Mouse (Mus musculus) midbrain, postnatal 0 days (tissue): ENCODE measurements around the gene Trappc2. TPM values are rescaled to one million over a fixed set of nuclear protein-coding genes. Genes with fewer than 3 reads are reported as not detected.

Source experiments
- ATAC-seq: fragments of 200-750 bp; cut with Nextera tagmentation; 2 replicates; pipeline ENCODE4 v1.8.0; 2017; ENCODE audit warnings: moderate number of reproducible peaks, mild to moderate bottlenecking, moderate TSS enrichment, moderate library complexity; ENCODE audit not compliant: low FRiP score
- DNase-seq: peaks from one replicate; pipeline ENCODE4 v3.0.0-alpha.2; 2015; ENCODE audit warnings: low spot score
- H3K27ac ChIP-seq: fragments of 300-500 bp; sonication (generic); 2 replicates; pipeline ENCODE4 v1.5.1; 2014; ENCODE audit warnings: low read depth, mild to moderate bottlenecking, low read length, mixed read lengths
- H3K27me3 ChIP-seq: fragments of 300-500 bp; sonication (generic); 2 replicates; pipeline ENCODE4 v1.6.1; 2014; ENCODE audit warnings: low read length, control low read depth, mixed read lengths; ENCODE audit not compliant: insufficient read depth
- H3K36me3 ChIP-seq: fragments of 300-500 bp; sonication (generic); 2 replicates; pipeline ENCODE4 v1.6.1; 2014; ENCODE audit warnings: low read length, control low read depth, mixed read lengths; ENCODE audit not compliant: insufficient read depth
- H3K4me1 ChIP-seq: fragments of 300-500 bp; sonication (generic); 2 replicates; pipeline ENCODE4 v1.6.1; 2014; ENCODE audit warnings: mild to moderate bottlenecking, control low read depth, antibody characterized with exemption, low read length, mixed read lengths; ENCODE audit not compliant: insufficient read depth
- H3K4me2 ChIP-seq: fragments of 300-500 bp; sonication (generic); 2 replicates; pipeline ENCODE4 v1.6.1; 2014; ENCODE audit warnings: low read depth, mild to moderate bottlenecking, low read length, mixed read lengths; ENCODE audit not compliant: poor library complexity, severe bottlenecking
- H3K4me3 ChIP-seq: fragments of 300-500 bp; sonication (generic); 2 replicates; pipeline ENCODE4 v1.5.1; 2014; ENCODE audit warnings: low read depth, mild to moderate bottlenecking, low read length, moderate library complexity
- H3K9ac ChIP-seq: fragments of 300-500 bp; sonication (generic); replicated peaks from 2 replicates; pipeline ENCODE4 v1.6.1; 2014; ENCODE audit warnings: mild to moderate bottlenecking, low read length, moderate library complexity, mixed read lengths; ENCODE audit not compliant: poor library complexity, severe bottlenecking
- H3K9me3 ChIP-seq: fragments of 300-500 bp; sonication (generic); 2 replicates; pipeline ENCODE4 v1.6.1; 2016; ENCODE audit warnings: low read length, control low read depth
- CTCF ChIP-seq: IDR thresholded peaks from 2 replicates; pipeline ENCODE4 v1.5.1; 2016; ENCODE audit warnings: antibody characterized with exemption, mild to moderate bottlenecking
- WGBS: fragments of 180-500 bp; shearing (Covaris S2); extraction: QIAGEN DNeasy Blood & Tissue Kit; methylation state at CpG from one replicate; pipeline ENCODE4 v1.1.7; 2014; 5-methylcytosine and 5-hydroxymethylcytosine counted together
- polyA plus RNA-seq: library from polyadenylated mRNA; unstranded; fragments of >200 nt; fragmentation: Nextera tagmentation; extraction: Ambion mirVana; gene quantifications from 2 replicates; pipeline ENCODE4 v1.2.1, GENCODE M21; 2015
- total RNA-seq: library from RNA; depleted of rRNA; stranded (reverse); fragments of >200 nt; gene quantifications from 2 replicates; pipeline ENCODE4 v1.2.3, GENCODE M21; 2014

Gene Trappc2
- total and polyA plus RNA-seq, 2 experiments from 2014 or later: 43.0 to 107 TPM

DNA sequence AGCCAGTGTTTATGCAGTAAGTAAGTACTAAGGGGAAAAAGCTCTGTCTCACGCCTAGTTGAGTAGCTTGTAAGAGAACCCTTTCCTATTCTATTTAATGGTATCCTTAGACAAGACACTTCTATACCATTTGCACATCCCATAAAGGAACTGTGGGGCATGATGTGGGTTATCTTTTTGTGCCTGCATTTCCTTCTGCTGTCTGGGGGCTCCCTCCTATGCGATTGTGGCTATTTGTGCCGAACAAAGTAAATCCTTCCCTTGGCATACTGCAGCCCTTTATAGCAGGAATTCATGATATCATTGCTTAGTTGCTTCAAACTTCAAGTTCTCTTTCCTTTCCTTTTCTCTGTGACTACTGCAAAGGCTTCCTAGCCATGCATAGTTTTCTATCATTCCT lies 4.2 kb downstream of the Trappc2 start:
- H3K36me3 ChIP-seq: no peaks in the 10 kb centered on the region
- no peaks in the 10 kb centered on the region; the same call in 1 of the 2 replicates for H3K27me3 ChIP-seq
- no peaks in the 10 kb centered on the region; the same call in 1 of the 2 replicates for H3K4me1 ChIP-seq
- H3K9ac ChIP-seq: no peak overlapping the region
- H3K27ac ChIP-seq: no peak overlapping the region
- no peak overlapping the region for H3K4me2 ChIP-seq
- TF ChIP-seq CTCF: no peak
- ATAC-seq: no peak
- DNase-seq: no peak
- no peaks in the 10 kb centered on the region for H3K9me3 ChIP-seq
- 84% methylated on average over 3 of the region's 3 CpGs for WGBS
- no peak overlapping the region for H3K4me3 ChIP-seq

GRCm38 (mm10) chrX:166453532-166453931 lies 13.2 kb downstream of the Trappc2 start:
- no peaks in the 10 kb centered on the region for H3K27me3 ChIP-seq
- no peaks in the 10 kb centered on the region for H3K36me3 ChIP-seq
- ATAC-seq (no peak), DNase-seq (no peak)
- no peak for TF ChIP-seq CTCF
- H3K9me3 ChIP-seq: no peaks in the 10 kb centered on the region
- 73% methylated on average over 6 of the region's 6 CpGs for WGBS
- no peak overlapping the region for H3K4me2 ChIP-seq
- H3K9ac ChIP-seq: no peak overlapping the region
- no peak overlapping the region for H3K27ac ChIP-seq
- no peaks in the 10 kb centered on the region for H3K4me1 ChIP-seq
- H3K4me3 ChIP-seq: no peak overlapping the region

- DNase-seq: no peak
- TF ChIP-seq CTCF: peak; percentile 20; the same call in 1 of the 2 replicates
- H3K27me3 ChIP-seq: no peaks in the 10 kb centered on the region
- no peak for ATAC-seq
- H3K4me3 ChIP-seq: no peak overlapping the region
- H3K36me3 ChIP-seq: no peaks in the 10 kb centered on the region
- WGBS: 72% methylated on average over 3 of the region's 3 CpGs
- H3K9me3 ChIP-seq: no peaks in the 10 kb centered on the region
- no peak overlapping the region for H3K9ac ChIP-seq
- H3K4me2 ChIP-seq: no peak overlapping the region
- H3K4me1 ChIP-seq: no peaks in the 10 kb centered on the region
- H3K27ac ChIP-seq: no peak overlapping the region
Measured at GRCm38 (mm10) chrX:166454331-166454730, 14.0 kb downstream of the Trappc2 start.

- H3K27ac ChIP-seq: no peak overlapping the region
- no peaks in the 10 kb centered on the region for H3K4me1 ChIP-seq
- no peak overlapping the region for H3K4me2 ChIP-seq
- TF ChIP-seq CTCF: no peak
- no peaks in the 10 kb centered on the region for H3K9me3 ChIP-seq
- H3K9ac ChIP-seq: no peak overlapping the region
- ATAC-seq (no peak), DNase-seq (no peak)
- WGBS: 83% methylated on average over 1 of the region's 1 CpGs
- no peaks in the 10 kb centered on the region for H3K36me3 ChIP-seq
- no peaks in the 10 kb centered on the region for H3K27me3 ChIP-seq
- no peak overlapping the region for H3K4me3 ChIP-seq
Measured at GRCm38 (mm10) chrX:166455525-166455924, 15.2 kb downstream of the Trappc2 start.

DNA sequence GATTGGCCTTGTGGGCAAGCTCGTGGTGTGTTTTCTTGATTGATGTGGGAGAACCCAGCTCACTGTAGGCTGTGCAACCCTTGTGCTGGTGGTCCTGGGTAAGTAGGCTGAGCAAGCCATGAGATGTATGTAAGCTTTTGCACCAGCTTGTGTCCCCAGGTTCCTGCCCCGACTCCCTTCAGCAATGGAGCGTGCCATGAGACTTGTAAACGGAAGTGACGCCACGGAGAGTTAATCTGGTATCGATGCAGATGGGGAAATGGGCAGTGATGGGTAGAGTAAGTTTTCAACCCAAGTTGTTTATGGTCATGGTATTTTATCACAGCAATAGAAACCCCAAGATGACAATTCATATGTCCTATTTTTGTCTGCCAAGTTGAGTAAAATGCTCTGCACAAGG lies 27.9 kb downstream of the Trappc2 start:
- H3K36me3 ChIP-seq: no peaks in the 10 kb centered on the region
- no peaks in the 10 kb centered on the region for H3K4me1 ChIP-seq
- DNase-seq: no peak
- no peak overlapping the region for H3K27ac ChIP-seq
- H3K27me3 ChIP-seq: no peaks in the 10 kb centered on the region
- no peak for ATAC-seq
- no peak overlapping the region for H3K9ac ChIP-seq
- H3K4me3 ChIP-seq: no peak overlapping the region
- H3K4me2 ChIP-seq: no peak overlapping the region
- H3K9me3 ChIP-seq: no peaks in the 10 kb centered on the region
- no peak for TF ChIP-seq CTCF
- 98% methylated on average over 7 of the region's 7 CpGs for WGBS

- Histone ChIP-seq H3K4me1 (no peaks in the 10 kb centered on the region), H3K36me3 (no peaks in the 10 kb centered on the region), H3K9me3 (no peaks in the 10 kb centered on the region), H3K4me3 (no peak overlapping the region), H3K9ac (no peak overlapping the region), H3K27me3 (no peaks in the 10 kb centered on the region), H3K27ac (no peak overlapping the region), H3K4me2 (no peak overlapping the region)
- TF ChIP-seq CTCF: no peak
- no peak for DNase-seq
- ATAC-seq: no peak
- WGBS: 88% methylated on average over 6 of the region's 6 CpGs
Measured at GRCm38 (mm10) chrX:166472612-166473011, 32.2 kb downstream of the Trappc2 start.
